Mouse (Mus musculus) layer of hippocampus, postnatal 36 days (tissue): Measurements from ENCODE around the gene Hipk1. TPM values are rescaled to one million over a fixed set of nuclear protein-coding genes. Genes with fewer than 3 reads are reported as not detected.

Experiments used
- DNase-seq, 2 experiments: peaks; one replicate each; pipeline ENCODE4 v3.0.0; 2022
- total RNA-seq, 2 experiments: library from RNA; stranded (reverse); gene quantifications; 2 replicates each; pipeline ENCODE4 v1.2.3; 2021

Gene Hipk1
- total RNA-seq, 2 experiments from 2014 or later: 122 to 138 TPM

GRCm38 (mm10) chr3:103745001-103745770 is 46.2 kb downstream of the Hipk1 start:
- no peak for DNase-seq

- DNase-seq: no peak
Measured at GRCm38 (mm10) chr3:103743208-103743607, 48.2 kb downstream of the Hipk1 start.

GRCm38 (mm10) chr3:103740342-103740741 is 51.0 kb downstream of the Hipk1 start:
- no peak for DNase-seq

GRCm38 (mm10) chr3:103739329-103739728 is 52.0 kb downstream of the Hipk1 start, which contains the start of gene Gm10964:
Gm10964 (plus strand) TSS chr3:103739366.
- no peak for DNase-seq

- peak; percentile 81 to 87 for DNase-seq
Measured at GRCm38 (mm10) chr3:103737778-103738571, 53.4 kb downstream of the Hipk1 start, which contains the start of gene Olfml3. Olfml3 (minus strand) TSS chr3:103738001.

- DNase-seq: no peak
Measured at GRCm38 (mm10) chr3:103737061-103737754, 54.2 kb downstream of the Hipk1 start.

GRCm38 (mm10) chr3:103735776-103736600 is 55.4 kb downstream of the Hipk1 start:
- DNase-seq: no peak

- DNase-seq: no peak
Measured at GRCm38 (mm10) chr3:103734696-103735519, 56.5 kb downstream of the Hipk1 start.

- DNase-seq: peak; percentile 34 to 55
Measured at GRCm38 (mm10) chr3:103733799-103734695, 57.3 kb downstream of the Hipk1 start.

- DNase-seq: no peak
Measured at GRCm38 (mm10) chr3:103733176-103733575, 58.2 kb downstream of the Hipk1 start.

- DNase-seq: no peak
Measured at GRCm38 (mm10) chr3:103732116-103732515, 59.2 kb downstream of the Hipk1 start.

GRCm38 (mm10) chr3:103729850-103730249 is 61.5 kb downstream of the Hipk1 start:
- DNase-seq: no peak

- no peak for DNase-seq
Measured at GRCm38 (mm10) chr3:103727813-103728326, 63.5 kb downstream of the Hipk1 start.

- no peak for DNase-seq
Measured at GRCm38 (mm10) chr3:103726642-103727041, 64.7 kb downstream of the Hipk1 start.

GRCm38 (mm10) chr3:103724137-103724536 is 67.2 kb downstream of the Hipk1 start:
- no peak for DNase-seq

GRCm38 (mm10) chr3:103718728-103719127 is 72.6 kb downstream of the Hipk1 start:
- DNase-seq: no peak

GRCm38 (mm10) chr3:103716774-103717760 is 74.3 kb downstream of the Hipk1 start:
- DNase-seq: no peak
